8 mouse cellular contexts compared by ENCODE assay signal in the genomic region with DNA sequence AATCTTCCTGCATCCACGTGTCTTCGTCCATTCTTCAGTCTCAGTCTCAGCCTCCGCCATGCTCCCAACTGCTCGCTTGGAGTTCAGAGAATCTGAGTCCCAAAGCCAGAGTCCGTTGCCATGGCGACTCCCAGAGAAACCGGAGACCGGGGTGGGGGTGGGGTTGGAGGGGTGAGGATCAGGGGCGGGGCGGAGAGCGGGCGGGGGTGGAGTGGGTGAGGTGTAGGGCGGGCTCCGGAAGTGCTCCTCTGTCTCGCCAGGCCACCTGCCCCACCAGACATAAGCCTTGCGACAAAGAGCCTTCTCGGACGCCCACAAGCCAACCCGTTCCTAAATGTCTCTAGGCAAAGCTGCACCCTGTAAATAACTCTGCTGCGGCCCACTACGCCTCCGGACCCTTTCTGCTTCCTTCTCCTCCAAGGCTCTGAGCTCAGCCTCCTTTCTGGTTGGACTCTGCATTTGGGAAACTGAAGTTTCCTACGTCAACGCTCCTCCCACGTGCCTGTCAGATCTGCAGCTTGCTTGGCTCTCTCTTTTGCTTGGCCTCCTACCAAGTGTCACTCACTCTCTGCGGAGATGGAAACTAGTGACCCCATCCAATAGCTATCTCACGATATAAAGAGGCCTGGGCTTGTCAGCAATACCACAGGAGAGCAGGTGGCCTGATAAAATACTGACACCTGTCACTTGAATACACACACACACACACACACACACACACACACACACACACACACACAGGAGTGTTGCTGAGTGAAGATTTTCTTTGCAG. TPM values are rescaled to one million over a fixed set of nuclear protein-coding genes. Genes with fewer than 3 reads are reported as not detected.
DNase-seq lines count a peak whose midpoint lies in the region; ATAC-seq lines count a peak whose summit lies in the region.

A gene (minus strand): TSS at position 94 of the 772 bp plus-strand sequence.

- peak within 1 kb of the TSS; percentile 13; the same call in 1 of the 2 replicates for H3K4me3 ChIP-seq in macrophage (ENCODE audit: inconsistent target)

- H3K79me2 ChIP-seq in macrophage (ENCODE audit: inconsistent target) = no peaks in the 10 kb centered on the region

- peak; percentile 70 for DNase-seq in gastrocnemius, postnatal 14 days
- peak; percentile 62 for DNase-seq in induced T-regulatory cell, adult 2 months (ENCODE audit: low read depth)
- peak; percentile 53 to 95 for DNase-seq in left cerebral cortex, adult 8-10 months (ENCODE audit: low spot score in 2 of 2)
- peak; percentile 48 for DNase-seq in retina, postnatal 7 days (ENCODE audit: low read depth, low spot score)
- DNase-seq in thymus, postnatal 4 days = peak; percentile 74

- no peak within 1 kb of the TSS for H3K27ac ChIP-seq in macrophage

- intact Hi-C loops in gastrocnemius, postnatal 14 days (cut with DNase I; ENCODE audit: low total_unique reads) = no loop called here

- ATAC-seq in activated CD4-positive, CD25-positive, alpha-beta regulatory T cell, adult 4 months = peak; percentile 70
- peak; percentile 93 for ATAC-seq in common myeloid progenitor, adult 5-6 weeks (replicated peaks; ENCODE audit: low read depth, poor library complexity, severe bottlenecking)

- H3K36me3 ChIP-seq in macrophage (ENCODE audit: inconsistent target) = no peaks in the 10 kb centered on the region

- 7% methylated on average over 25 of the region's 27 CpGs for WGBS in macrophage (ENCODE audit: missing documents)

RNA-seq across cellular contexts. Expression of the gene that starts here (rescaled TPM):
- not detected for polyA plus RNA-seq in activated CD4-positive, CD25-positive, alpha-beta regulatory T cell, adult 4 months (2017; shearing (Covaris generic))
- total RNA-seq in common myeloid progenitor, adult 5-6 weeks (2017) = 0.23 TPM in 1 of 2 replicates, not detected in the other
- total RNA-seq in gastrocnemius, postnatal 14 days (2021) = not detected
- not detected for total RNA-seq in left cerebral cortex, adult 8-10 months (2022)
- not detected for total RNA-seq in macrophage (2018; cell fraction: chromatin; rRNA removed)
- total RNA-seq in macrophage (2018; cell fraction: cytosol; rRNA removed) = not detected
- total RNA-seq in macrophage (2018; cell fraction: nucleus; rRNA removed) = not detected
- polyA plus RNA-seq in macrophage (2018) = not detected in 3 replicates

Comparison
In these comparisons a context has a peak if more than half of its experiments do, and no peak if none do; other contexts are left out.
1. Peak in ATAC-seq in activated CD4-positive, CD25-positive, alpha-beta regulatory T cell, adult 4 months; RNA of the gene not detected or under 1 TPM.
2. Peak in ATAC-seq in common myeloid progenitor, adult 5-6 weeks; RNA of the gene not detected or under 1 TPM.
3. Peak in DNase-seq in gastrocnemius, postnatal 14 days; RNA of the gene not detected or under 1 TPM.
4. Peak in DNase-seq in left cerebral cortex, adult 8-10 months; RNA of the gene not detected or under 1 TPM.